Mouse (Mus musculus) common myeloid progenitor, adult 5-6 weeks (primary cell): Measurements from ENCODE around the gene Nudt8. TPM values are rescaled to one million over a fixed set of nuclear protein-coding genes. Genes with fewer than 3 reads are reported as not detected.

Experiments used
- ATAC-seq: replicated peaks from 2 replicates; pipeline ENCODE4 v1.8.0; 2016; ENCODE audit warnings: low read depth, mild to moderate bottlenecking, moderate TSS enrichment, inconsistent platforms; ENCODE audit not compliant: poor library complexity, severe bottlenecking
- total RNA-seq: library from RNA; stranded (forward); fragments of 200-1000, 187-1606 nt; gene quantifications from 2 replicates; pipeline ENCODE4 v1.2.3, GENCODE M21; 2017

The Nudt8 gene
- total RNA-seq, 1 experiment from 2014 or later: 7.9 TPM

DNA sequence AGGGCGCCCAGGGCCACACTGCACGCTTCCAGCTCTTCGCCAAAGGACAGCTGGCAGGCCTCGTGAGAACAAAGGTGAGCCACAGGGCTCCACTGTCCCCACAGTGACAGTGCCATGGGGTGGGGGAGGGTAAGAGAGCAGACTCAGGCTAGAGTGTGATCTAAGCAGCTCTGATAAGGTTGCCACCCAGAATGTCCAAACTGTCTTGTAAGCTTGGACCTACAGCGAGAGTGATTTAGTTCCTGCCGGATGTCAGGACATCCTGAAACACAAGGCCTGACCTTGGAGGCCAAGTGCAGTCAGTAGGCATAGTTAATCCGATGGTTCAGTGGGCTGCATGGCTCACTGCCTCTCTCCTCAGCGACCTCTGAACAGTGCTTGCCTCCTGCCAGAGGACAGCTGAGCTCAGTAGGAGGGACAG is 15.1 kb upstream of the Nudt8 start:
- ATAC-seq: 0 out of 2 replicates have a peak, but pooled peaks have one; percentile 13

DNA sequence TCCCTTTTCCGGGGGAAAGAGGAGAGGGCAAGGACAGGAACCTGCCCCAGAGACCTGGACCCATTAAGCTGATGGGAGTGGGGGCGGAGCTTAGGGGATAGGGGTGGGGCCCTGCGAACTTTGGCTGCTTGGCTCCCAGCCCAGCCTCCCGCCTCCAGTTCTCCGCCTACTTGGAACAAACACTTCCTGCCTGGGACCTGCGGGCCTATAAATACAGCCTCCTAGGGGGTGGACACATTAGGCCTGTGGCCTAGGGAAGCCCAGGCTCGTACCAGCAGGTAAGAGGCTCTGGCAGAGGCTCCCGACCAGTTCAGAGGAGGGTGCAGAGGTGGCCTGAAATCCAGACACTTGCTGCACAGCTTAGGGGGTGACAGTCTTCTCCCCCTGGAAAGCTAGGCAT is 14.0 kb upstream of the Nudt8 start, which contains the start of gene Acy3:
Gene Acy3, plus strand, starts transcription at position 237 of the 400 bp plus-strand sequence.
- ATAC-seq: peak; percentile 67

DNA sequence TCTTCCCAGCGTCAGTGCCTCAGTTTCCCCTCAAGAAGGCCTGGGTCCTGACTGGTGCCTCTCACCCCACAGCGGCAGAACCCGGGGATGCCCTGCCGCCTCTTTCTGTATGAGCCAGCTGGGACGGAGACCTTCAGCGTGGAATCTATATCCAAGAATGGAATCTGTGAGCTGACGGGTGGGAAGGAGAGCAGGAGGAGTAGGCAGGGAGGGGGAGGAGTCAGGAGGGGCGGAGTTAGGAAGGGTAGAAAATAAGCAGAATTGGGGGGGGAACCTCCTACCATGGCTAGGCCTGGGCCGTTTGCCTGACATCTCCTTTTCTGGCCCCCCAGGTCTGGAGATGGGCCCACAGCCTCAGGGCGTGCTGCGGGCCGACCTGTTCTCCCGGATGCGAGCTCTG is 12.3 kb upstream of the Nudt8 start:
- ATAC-seq: no peak

DNA sequence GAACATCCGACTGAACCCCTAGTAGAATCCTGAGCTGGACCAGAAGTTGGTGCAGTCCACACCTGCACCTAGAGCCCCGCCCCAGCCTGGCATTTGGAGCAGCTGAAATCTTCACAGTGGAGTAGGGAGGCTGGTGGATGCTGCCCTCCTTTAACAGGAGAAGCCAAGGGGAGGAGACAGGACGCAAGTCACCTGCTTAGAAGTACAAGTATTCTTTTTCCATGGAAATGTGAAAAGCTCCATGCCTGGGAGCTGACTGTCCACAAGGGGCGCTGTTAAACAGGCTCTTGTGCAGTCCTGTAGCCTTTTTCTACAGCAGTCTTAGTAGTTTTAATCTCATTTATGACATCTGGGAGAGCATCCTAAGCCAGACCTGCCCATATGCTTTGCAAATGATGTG is 11.6 kb upstream of the Nudt8 start:
- ATAC-seq: no peak

DNA sequence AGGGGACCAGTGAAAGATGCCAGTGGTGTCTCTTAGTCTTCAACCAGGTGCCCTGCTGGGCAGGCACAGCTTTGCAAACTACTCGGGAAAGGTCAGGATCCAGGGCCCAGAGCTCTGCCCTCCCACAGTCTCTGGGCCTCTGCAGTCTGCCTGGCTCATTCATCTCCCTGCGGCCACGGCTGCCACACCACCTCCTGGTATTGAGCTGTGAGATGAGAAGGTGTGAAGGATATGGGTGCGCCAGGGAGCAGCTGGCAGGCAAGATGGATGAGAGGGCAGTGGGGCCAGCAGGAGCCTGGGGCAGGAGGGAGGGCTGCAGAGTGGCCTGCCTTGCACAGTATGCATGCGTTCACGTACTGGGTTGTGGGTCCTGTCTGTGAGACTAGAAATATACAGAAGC is 9.6 kb upstream of the Nudt8 start:
- ATAC-seq: no peak

DNA sequence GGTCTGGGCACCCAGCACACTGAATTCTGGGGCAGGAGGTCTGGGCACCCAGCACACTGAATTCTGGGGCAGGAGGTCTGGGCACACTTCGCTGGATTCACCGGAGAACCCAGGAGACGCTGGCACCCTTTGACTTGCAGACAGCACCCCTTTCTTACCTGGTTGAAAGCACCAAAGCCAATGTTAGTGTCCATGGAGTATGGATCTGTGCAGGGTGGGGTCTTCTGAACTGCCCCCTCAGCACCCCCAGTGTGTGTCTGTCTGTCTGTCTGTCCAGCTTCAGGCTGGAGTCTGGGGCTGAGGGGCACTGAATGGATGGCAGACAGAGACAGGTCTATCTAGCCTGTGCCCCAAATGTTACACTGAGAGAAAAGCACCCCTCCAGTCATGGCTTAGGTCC is 8.8 kb upstream of the Nudt8 start:
- no peak for ATAC-seq

DNA sequence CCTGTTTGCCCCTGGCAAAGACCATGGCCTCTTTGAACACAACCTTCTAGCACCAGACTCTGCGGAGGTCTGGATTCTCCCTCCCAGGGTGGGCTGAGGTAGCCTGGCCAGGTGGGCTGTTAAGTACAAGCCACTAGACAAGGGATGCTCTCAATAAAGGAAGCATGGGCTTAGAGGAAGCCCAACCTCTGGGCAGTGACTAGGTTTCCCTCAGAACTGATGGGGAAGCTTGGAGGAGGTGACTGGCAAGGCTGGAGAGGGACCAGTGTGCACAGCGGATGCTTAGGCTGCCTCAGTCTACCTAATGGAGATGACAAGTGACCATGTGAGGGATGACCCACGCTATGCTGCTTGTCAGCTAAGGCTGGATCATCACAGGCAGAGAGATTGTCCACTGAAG is 8.4 kb upstream of the Nudt8 start:
- no peak for ATAC-seq

DNA sequence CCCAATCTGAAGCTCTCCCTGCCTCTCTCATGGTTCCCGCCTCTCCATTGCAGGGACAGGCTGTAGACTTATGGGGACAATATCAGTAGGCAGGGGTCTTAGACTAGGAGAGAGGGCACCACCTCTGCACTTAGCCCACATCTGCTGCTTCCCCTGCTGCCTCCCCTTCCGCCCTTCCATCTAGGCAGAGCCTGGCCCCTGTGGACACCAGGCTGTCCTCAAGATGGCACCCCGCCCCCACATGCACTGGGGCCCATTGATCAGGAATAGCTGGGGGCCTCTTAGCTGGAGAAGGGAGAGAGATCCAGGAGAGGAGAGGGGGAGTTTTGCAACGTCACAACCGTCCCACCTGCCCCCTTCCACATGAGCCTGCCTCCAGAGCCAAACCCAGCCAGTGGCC is 8.0 kb upstream of the Nudt8 start, which contains the start of gene Tbx10:
Gene Tbx10, plus strand, starts transcription at position 337 of the 400 bp plus-strand sequence.
- no peak for ATAC-seq

DNA sequence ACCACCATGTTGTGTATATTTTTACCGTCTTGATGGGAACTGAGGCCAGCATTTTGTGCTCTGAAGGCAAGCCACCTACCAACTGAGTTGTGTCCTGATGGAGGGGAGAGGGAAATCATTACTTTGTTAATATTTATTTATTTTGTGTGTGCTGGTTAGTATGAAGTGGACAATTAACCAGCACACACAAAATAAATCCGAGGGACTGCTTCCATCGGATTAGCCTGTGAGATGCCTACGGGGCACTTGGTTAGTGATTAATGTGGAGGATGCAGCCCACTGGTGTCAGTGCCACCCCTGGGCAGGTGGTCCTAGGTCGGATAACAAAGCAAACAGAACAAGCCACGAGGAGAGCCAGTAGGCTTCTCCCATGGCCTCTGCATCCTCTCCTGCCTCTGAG is 5.4 kb upstream of the Nudt8 start:
- ATAC-seq: no peak

DNA sequence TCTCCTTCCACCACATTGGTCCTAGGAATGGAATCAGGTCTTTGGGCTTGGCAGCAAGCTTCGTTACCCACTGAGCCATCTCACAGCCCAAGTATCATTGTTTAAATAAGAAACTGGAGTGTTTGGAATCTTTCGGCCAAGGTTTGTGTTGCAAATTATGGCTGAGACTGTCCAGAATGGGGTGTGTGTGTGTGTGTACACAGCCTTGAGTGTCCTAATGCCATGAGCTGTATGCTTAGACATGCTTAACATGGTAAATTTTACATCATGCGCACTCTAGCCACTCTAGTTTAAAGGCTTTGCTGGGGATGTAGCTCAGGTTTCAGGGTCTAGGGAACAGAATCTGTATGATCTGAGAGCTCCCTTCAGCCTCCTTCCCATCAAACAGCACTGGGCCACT is 4.9 kb upstream of the Nudt8 start:
- ATAC-seq: no peak

DNA sequence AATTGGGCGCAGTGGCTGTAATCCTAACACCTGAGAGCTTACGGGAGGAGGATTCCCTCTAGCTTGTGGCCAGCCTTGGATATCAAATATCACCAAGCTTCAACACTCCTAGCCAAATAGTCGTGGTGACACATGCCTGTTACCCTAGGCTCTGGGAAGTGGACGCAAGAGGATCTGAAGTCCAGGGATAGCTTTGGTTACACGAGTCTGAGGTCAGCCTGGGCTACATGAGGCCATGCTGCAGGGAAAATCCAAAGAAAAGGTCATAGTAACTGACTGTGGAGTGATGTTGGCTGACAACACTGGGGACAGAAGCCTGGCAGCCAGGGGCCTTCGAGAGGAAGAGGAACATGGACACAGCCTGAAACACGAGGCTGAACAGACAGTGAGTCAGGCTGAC is 4.3 kb upstream of the Nudt8 start:
- no peak for ATAC-seq

DNA sequence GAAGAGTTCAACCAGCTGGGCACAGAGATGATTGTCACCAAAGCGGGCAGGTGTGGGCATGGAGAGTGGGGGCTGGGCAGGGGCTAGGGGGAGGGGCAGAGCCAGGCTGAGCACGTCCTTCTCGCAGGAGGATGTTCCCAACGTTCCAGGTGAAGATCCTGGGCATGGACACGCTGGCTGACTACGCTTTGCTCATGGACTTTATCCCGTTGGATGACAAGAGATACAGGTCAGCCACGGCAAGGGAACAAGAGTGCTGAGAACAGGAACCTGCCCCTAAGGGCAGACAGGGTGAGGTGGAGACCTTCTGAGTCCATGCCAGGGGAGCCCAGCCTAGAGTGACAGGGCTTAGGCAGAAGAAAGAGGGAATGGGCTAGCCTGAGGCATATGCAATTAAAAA is 3.6 kb upstream of the Nudt8 start:
- no peak for ATAC-seq

DNA sequence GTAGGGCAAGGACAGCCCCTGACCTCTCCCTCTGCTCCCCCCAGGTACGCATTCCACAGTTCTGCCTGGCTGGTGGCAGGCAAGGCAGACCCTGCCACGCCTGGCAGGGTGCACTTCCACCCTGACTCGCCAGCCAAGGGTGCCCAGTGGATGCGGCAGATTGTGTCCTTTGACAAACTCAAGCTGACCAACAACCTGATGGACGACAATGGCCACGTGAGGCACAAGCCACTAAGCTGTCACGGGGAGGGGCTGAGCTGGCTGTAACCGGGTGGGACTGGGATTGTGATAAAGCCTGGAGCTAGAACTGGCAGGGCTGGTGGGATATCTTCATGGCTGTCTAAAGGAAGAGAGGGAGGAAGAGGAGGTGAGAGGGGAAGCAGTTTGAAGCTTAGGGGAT is 3.1 kb upstream of the Nudt8 start:
- no peak for ATAC-seq

DNA sequence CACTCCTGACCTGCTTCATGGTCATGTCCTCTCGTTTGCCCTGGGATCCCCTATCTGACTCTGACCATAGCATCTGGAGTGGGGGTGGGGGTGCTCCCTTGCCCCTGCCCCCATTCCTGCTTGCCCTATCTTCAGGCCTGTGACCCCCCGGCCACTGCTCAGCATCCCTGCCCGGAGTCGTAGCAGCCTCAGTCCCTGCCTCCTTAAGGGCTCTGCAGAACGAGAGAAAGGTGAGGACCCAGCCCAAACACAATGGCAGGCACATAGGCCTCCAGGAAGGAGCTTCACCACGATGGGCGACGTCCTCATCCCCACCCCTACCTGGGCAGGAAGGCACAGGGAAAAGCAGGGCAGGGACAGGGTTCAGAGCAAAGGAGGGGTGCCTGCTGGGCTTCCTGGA is 2.0 kb upstream of the Nudt8 start:
- ATAC-seq: no peak

DNA sequence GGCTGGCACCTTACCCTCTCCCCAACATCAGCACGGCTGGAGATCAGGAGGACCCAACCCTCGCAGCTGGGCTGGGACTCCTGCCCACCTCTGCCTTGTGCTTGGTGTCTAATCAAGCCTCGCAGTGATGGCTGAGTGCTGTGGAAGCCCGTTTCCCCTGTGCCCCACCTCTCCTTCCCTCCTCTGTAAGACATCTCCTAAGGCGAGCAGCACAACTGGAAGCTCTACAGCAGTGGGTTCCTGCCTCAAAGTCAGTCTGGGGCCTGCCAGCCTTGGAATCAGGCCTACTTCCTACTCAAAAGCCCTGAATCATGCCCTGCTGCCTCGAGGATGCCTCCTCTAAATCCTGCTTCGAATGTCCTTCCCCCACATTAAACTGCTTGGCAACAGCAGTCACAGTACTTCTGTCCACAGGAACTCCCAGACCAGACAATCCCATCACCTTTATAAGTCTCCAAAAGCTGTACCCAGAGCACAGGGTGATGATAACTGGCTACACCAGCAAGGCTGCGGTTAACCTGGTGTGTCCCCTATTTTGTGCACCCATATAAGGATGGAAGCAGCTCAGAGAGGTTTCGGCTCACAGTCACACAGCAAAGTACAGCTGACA is 1.2 kb upstream of the Nudt8 start:
- no peak for ATAC-seq

DNA sequence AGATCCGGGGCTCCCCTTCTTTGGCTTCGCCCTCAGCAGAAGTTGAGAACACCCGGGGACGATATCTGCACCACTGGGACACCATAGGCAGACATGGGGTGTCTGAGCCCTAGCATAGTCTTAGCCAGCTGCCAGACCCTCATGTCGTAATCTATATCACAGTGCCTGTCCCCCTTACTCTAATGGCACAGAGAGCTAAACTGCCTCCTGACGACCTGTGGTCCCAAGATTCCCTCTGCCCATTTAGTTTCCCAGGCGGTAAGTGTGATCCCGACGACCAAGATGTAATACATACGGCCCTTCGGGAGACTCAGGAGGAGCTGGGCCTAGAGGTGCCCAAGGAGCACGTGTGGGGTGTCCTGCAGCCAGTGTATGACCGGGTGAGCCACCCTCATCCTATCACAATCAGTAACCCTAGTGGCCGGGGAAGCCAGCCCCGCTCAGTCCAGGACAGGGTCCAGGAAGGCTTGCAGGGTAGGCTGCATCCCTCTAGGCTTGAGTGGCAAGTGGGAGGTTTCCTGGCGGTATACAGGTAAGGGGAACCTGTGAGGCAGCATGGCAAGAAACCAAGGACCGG is 657 bp downstream of the Nudt8 start:
- no peak for ATAC-seq

DNA sequence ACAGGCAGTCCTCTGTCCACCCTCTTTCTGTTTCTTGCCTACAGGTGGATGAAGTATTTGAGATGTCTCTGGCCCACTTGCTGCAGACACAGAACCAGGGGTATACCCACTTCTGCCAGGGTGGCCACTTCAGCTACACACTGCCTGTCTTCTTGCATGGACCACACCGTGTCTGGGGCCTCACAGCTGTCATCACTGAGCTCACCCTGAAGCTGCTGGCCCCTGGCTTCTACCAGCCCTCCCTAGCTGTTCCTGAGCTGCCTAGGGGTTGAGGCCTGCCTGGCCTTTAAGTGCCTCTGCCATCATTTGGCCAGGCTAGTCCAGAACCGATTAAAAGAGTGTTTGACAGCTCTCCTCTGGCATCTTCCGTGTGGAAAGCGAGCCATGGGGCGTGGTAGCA is 1.4 kb downstream of the Nudt8 start:
- ATAC-seq: no peak

DNA sequence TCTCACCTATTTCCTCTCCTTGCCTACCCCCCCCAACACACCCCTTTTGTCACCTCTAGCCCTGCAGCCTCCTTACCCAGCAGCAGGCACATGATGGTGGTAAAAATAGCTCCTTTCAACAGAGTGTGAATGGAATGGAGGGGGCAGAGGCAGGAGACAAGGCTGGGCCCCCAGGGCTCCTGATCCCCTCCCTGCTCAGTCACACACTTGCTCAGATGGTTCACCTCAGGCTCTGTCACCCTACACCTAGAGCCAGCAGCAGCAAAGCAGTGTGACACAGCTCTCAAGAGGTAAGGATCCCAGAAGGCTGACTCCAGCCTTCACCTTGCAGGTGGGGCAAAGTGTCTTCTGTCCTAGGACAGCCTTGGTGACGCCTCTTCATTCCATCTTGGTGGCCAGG is 2.7 kb downstream of the Nudt8 start, which contains the start of gene Doc2g:
Gene Doc2g, plus strand, starts transcription at position 202 of the 400 bp plus-strand sequence.
- ATAC-seq: no peak

DNA sequence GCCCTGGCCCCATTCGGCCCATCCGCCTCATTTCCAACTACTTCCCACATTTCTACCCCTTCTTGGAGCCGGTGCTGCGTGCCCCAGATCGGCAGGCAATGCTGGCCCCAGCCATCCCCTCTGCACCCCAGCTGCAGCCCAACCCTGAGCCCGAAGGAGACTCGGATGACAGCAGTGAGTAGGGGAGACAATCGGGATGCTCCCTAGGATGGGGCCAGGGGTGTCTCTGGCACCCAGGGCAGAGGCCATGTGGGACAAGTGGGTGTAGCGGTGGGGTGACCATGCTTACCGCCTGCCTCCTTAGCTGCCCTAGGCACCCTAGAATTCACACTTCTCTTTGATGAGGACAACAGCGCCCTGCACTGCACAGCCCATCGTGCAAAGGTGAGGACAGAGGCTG is 3.3 kb downstream of the Nudt8 start:
- no peak for ATAC-seq

DNA sequence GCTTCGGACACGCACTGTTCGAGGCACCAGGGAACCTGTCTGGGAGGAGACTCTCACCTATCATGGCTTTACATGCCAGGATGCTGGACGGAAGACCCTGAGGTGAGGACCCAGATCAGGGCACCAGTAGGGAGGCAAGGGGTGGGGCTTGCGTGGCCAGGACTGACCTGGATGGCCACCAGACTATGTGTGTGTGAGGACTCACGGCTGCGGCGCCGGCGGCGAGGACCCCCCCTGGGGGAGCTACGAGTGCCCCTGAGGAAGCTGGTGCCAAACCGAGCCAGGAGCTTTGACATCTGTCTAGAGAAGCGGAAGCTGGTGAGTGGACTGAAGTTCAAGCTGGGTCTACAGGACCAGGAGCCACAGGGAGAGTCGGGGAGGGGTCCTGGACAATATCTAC is 4.0 kb downstream of the Nudt8 start:
- ATAC-seq: no peak

DNA sequence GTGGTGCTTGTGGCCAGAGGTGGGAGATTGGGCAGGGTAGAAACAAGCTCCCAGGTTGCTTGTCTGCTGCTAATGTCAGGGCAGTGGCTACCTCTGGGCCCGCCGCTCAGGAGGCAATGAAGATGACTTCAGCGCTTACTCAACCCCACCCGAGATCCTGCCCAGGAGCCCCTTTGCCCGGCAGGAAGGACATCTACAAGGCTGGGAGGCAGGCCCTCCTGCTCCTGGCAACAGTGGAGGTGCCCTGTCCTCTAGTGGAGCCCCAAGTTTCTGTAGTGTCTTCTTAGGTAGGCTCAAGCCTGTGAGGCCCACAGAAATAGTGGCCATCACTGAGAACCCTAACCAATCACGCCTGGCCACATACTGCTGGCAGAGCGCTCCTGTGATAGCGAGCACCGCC is 4.7 kb downstream of the Nudt8 start:
- ATAC-seq: no peak

DNA sequence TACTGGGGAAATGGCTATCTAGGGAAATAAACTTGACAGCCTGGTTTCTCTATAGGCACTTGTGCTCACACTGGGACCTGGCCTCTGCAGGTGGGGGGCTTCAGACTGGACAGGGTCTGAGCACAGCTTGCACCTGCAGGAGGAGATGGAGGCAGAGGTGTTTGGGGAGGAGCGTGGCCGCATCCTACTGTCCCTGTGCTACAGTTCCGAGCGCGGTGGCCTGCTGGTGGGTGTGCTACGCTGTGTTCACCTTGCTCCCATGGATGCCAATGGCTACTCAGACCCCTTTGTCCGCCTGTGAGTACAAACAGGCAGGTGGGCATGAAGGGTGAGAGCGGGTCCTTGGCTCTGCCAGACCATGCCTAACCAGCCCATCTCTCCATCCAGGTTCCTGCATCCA is 5.6 kb downstream of the Nudt8 start:
- ATAC-seq: no peak
